Mouse (Mus musculus): ENCODE data around the gene 4930579F01Rik. TPM values are rescaled to one million over a fixed set of nuclear protein-coding genes. Genes with fewer than 3 reads are reported as not detected.

The 4930579F01Rik gene
- total and polyA plus RNA-seq, 2 experiments from 2014 or later, result not detected

DNA sequence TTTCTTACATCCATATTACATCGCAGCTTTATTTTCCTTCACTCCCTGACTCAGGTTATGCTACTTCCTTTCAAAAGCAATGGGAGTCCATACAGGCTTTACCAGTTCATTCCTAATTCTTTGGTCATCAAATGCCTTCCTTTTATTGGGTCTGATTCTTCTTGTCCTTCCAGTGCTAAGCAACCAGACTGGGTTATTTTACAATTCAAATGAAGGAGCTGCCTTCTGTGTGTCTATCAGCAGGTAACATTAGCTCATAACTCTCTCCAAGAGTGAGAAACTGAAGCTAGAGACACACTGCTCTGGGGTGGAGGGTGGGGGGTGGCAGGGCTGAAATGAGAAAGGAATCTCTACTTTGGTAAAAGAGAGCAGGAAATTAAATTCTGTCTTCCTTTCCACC is 62.9 kb downstream of the 4930579F01Rik start:
- 28% methylated on average over 1 of the region's 1 CpGs for WGBS
- H3K9ac ChIP-seq, result no peak overlapping the region
- no peak for TF ChIP-seq CTCF (IDR thresholded peaks at IDR 0.05; ENCODE audit: low read depth)

DNA sequence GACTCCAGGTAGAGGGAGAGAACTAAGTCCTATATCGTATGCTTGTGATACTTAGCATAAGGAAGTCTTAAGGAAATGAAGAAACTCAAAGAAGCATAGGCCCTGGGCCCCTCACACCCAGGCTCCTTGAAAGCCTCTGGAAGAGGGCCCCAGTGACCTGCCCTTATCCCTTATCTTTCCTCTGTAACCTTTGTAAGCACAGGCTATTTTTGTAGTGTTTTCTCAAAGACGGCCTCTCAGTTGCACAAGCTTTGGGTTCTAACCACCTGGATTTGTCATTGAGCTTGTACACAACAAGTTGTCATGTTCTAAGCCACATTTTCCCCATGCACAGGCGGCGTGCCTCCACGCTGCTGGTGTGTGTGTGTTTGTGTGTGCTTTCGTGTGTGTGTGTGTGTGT is 64.5 kb downstream of the 4930579F01Rik start:
- DNase-seq (no peak), ATAC-seq (no peak)
- Histone ChIP-seq H3K27ac (ENCODE audit: low read depth, low read length) (no peak overlapping the region), H3K4me3 (ENCODE audit: low read depth, low read length) (no peak overlapping the region), H3K4me2 (ENCODE audit: low read depth) (no peak overlapping the region), H3K4me1 (ENCODE audit: insufficient read depth) (no peaks in the 10 kb centered on the region), H3K36me3 (ENCODE audit: insufficient read depth) (no peaks in the 10 kb centered on the region), H3K27me3 (ENCODE audit: insufficient read depth, low read length) (no peaks in the 10 kb centered on the region), H3K9ac (no peak overlapping the region), H3K9me3 (ENCODE audit: low read length) (no peaks in the 10 kb centered on the region)
- WGBS, result 95% methylated on average over 6 of the region's 6 CpGs
- no peak for TF ChIP-seq CTCF (IDR thresholded peaks at IDR 0.05; ENCODE audit: low read depth)

More for the DNA sequence above, 62.9 kb downstream of the 4930579F01Rik start:
- no peaks in the 10 kb centered on the region for H3K4me1 ChIP-seq (ENCODE audit: insufficient read depth)
- no peak overlapping the region for H3K27ac ChIP-seq (ENCODE audit: low read depth, low read length)
- H3K4me2 ChIP-seq (ENCODE audit: low read depth), result no peak overlapping the region
- DNase-seq, result no peak
- no peaks in the 10 kb centered on the region for H3K27me3 ChIP-seq (ENCODE audit: insufficient read depth, low read length)
- H3K36me3 ChIP-seq (ENCODE audit: insufficient read depth), result no peaks in the 10 kb centered on the region
- H3K4me3 ChIP-seq (ENCODE audit: low read depth, low read length), result no peak overlapping the region
- H3K9me3 ChIP-seq (ENCODE audit: low read length), result no peaks in the 10 kb centered on the region
- no peak for ATAC-seq

DNA sequence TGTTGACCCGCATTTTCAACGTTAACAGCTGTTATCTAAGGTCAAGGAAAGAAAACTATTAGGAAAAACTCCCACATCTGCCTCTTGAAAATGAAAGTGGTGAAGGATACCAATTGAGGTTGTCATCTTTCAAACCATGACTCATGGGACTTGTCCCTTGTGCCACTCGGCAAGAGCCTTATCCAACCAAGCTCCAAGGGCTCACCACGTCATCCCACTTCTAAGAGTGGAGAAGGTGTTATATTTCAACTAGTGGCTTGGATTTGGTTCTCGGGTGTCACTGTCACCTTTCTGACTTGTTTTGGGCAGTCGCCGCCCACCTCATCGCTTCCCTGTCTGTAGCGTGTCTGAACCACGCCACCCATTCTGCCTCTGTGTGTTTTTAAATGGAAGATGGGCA is 69.8 kb downstream of the 4930579F01Rik start:
- no peak overlapping the region for H3K4me2 ChIP-seq (ENCODE audit: low read depth)
- H3K27me3 ChIP-seq (ENCODE audit: insufficient read depth, low read length), result no peaks in the 10 kb centered on the region
- no peaks in the 10 kb centered on the region for H3K9me3 ChIP-seq (ENCODE audit: low read length)
- no peak for TF ChIP-seq CTCF (IDR thresholded peaks at IDR 0.05; ENCODE audit: low read depth)
- no peaks in the 10 kb centered on the region for H3K36me3 ChIP-seq (ENCODE audit: insufficient read depth)
- H3K9ac ChIP-seq, result no peak overlapping the region
- 94% methylated on average over 10 of the region's 10 CpGs for WGBS
- H3K4me1 ChIP-seq (ENCODE audit: insufficient read depth), result no peaks in the 10 kb centered on the region
- ATAC-seq (no peak), DNase-seq (no peak)
- no peak overlapping the region for H3K27ac ChIP-seq (ENCODE audit: low read depth, low read length)
- H3K4me3 ChIP-seq (ENCODE audit: low read depth, low read length), result no peak overlapping the region

DNA sequence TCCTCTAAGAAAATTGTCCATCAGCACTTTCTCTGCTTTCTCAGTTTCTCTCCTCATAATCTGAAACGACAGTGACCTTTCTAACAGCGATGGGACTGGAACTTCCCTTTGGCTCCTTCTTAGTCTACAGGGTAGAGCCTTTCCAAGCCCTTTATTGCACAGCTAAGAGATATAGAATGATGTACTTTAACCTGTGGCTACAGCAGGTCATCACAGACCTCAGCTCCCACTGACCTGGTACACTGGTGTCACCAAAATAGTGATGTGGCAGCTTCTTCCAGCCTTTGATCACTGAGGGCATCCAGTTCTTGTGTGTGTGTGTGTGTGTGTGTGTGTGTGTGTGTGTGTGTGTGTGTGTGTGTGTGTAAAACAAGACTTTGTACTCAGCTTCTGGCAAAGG is 72.2 kb downstream of the 4930579F01Rik start:
- no peaks in the 10 kb centered on the region for H3K36me3 ChIP-seq (ENCODE audit: insufficient read depth)
- no peak for DNase-seq
- ATAC-seq, result no peak
- H3K27me3 ChIP-seq (ENCODE audit: insufficient read depth, low read length), result no peaks in the 10 kb centered on the region
- WGBS, result 94% methylated on average over 2 of the region's 2 CpGs
- H3K27ac ChIP-seq (ENCODE audit: low read depth, low read length), result no peak overlapping the region
- H3K9me3 ChIP-seq (ENCODE audit: low read length), result no peaks in the 10 kb centered on the region
- no peaks in the 10 kb centered on the region for H3K4me1 ChIP-seq (ENCODE audit: insufficient read depth)
- no peak overlapping the region for H3K4me2 ChIP-seq (ENCODE audit: low read depth)
- no peak for TF ChIP-seq CTCF (IDR thresholded peaks at IDR 0.05; ENCODE audit: low read depth)
- no peak overlapping the region for H3K4me3 ChIP-seq (ENCODE audit: low read depth, low read length)
- H3K9ac ChIP-seq, result no peak overlapping the region

GRCm38 (mm10) chr3:138119444-138120105 is 74.0 kb downstream of the 4930579F01Rik start:
- no peaks in the 10 kb centered on the region for H3K4me1 ChIP-seq (ENCODE audit: insufficient read depth)
- no peak overlapping the region for H3K27ac ChIP-seq (ENCODE audit: low read depth, low read length)
- ATAC-seq (no peak), DNase-seq (no peak)
- no peak overlapping the region for H3K4me3 ChIP-seq (ENCODE audit: low read depth, low read length)
- no peak overlapping the region for H3K9ac ChIP-seq
- H3K4me2 ChIP-seq (ENCODE audit: low read depth), result no peak overlapping the region
- no peak for TF ChIP-seq CTCF (IDR thresholded peaks at IDR 0.05; ENCODE audit: low read depth)
- H3K9me3 ChIP-seq (ENCODE audit: low read length), result no peaks in the 10 kb centered on the region
- 96% methylated on average over 16 of the region's 16 CpGs for WGBS
- H3K36me3 ChIP-seq (ENCODE audit: insufficient read depth), result no peaks in the 10 kb centered on the region
- no peaks in the 10 kb centered on the region for H3K27me3 ChIP-seq (ENCODE audit: insufficient read depth, low read length)

GRCm38 (mm10) chr3:138118831-138119230 is 74.8 kb downstream of the 4930579F01Rik start:
- H3K36me3 ChIP-seq (ENCODE audit: insufficient read depth), result no peaks in the 10 kb centered on the region
- DNase-seq, result no peak
- H3K27ac ChIP-seq (ENCODE audit: low read depth, low read length), result no peak overlapping the region
- no peaks in the 10 kb centered on the region for H3K27me3 ChIP-seq (ENCODE audit: insufficient read depth, low read length)
- no peak overlapping the region for H3K4me3 ChIP-seq (ENCODE audit: low read depth, low read length)
- no peak for TF ChIP-seq CTCF (IDR thresholded peaks at IDR 0.05; ENCODE audit: low read depth)
- H3K4me1 ChIP-seq (ENCODE audit: insufficient read depth), result no peaks in the 10 kb centered on the region
- no peak overlapping the region for H3K4me2 ChIP-seq (ENCODE audit: low read depth)
- H3K9ac ChIP-seq, result no peak overlapping the region
- 74% methylated on average over 14 of the region's 14 CpGs for WGBS
- ATAC-seq, result no peak
- H3K9me3 ChIP-seq (ENCODE audit: low read length), result no peaks in the 10 kb centered on the region

- Histone ChIP-seq H3K36me3 (ENCODE audit: insufficient read depth) (no peaks in the 10 kb centered on the region), H3K9me3 (ENCODE audit: low read length) (no peaks in the 10 kb centered on the region), H3K9ac (no peak overlapping the region), H3K27ac (ENCODE audit: low read depth, low read length) (no peak overlapping the region), H3K27me3 (ENCODE audit: insufficient read depth, low read length) (no peaks in the 10 kb centered on the region), H3K4me2 (ENCODE audit: low read depth) (no peak overlapping the region), H3K4me1 (ENCODE audit: insufficient read depth) (no peaks in the 10 kb centered on the region), H3K4me3 (ENCODE audit: low read depth, low read length) (no peak overlapping the region)
- whole genome bisulfite sequencing, result 73% methylated on average over 6 of the region's 6 CpGs
- DNase-seq (no peak), ATAC-seq (no peak)
- TF ChIP-seq CTCF (IDR thresholded peaks at IDR 0.05; ENCODE audit: low read depth), result no peak
Measured at GRCm38 (mm10) chr3:138118392-138118791, 75.2 kb downstream of the 4930579F01Rik start.
